Mouse (Mus musculus): ENCODE data around the gene Fndc3b. TPM values are rescaled to one million over a fixed set of nuclear protein-coding genes. Genes with fewer than 3 reads are reported as not detected.
A peak's percentile ranks its signal among the peaks of the same experiment; 100 is the strongest.

The Fndc3b gene
- polyA plus RNA-seq, 1 experiment from 2014 or later: 4.0 TPM

GRCm38 (mm10) chr3:27673660-27674059, 37.4 kb downstream of the Fndc3b start:
- DNase-seq (ENCODE audit: low spot score): no peak

- DNase-seq (ENCODE audit: low spot score): no peak
These were observed 40.7 kb downstream of the Fndc3b start for GRCm38 (mm10) chr3:27670416-27670815.

- no peak for DNase-seq (ENCODE audit: low spot score)
These were observed 43.8 kb downstream of the Fndc3b start for GRCm38 (mm10) chr3:27667280-27667679.

GRCm38 (mm10) chr3:27665338-27665737, 45.8 kb downstream of the Fndc3b start:
- DNase-seq (ENCODE audit: low spot score): no peak

- DNase-seq (ENCODE audit: low spot score): no peak
These were observed 47.9 kb downstream of the Fndc3b start for GRCm38 (mm10) chr3:27663221-27663620.

GRCm38 (mm10) chr3:27658198-27658763, 52.8 kb downstream of the Fndc3b start:
- no peak for DNase-seq (ENCODE audit: low spot score)

GRCm38 (mm10) chr3:27656764-27657390, 54.2 kb downstream of the Fndc3b start:
- DNase-seq (ENCODE audit: low spot score): no peak

GRCm38 (mm10) chr3:27655673-27656072, 55.4 kb downstream of the Fndc3b start:
- no peak for DNase-seq (ENCODE audit: low spot score)

- no peak for DNase-seq (ENCODE audit: low spot score)
These were observed 56.1 kb downstream of the Fndc3b start for GRCm38 (mm10) chr3:27655042-27655441.

GRCm38 (mm10) chr3:27652451-27653011, 58.6 kb downstream of the Fndc3b start:
- no peak for DNase-seq (ENCODE audit: low spot score)

GRCm38 (mm10) chr3:27651731-27652130, 59.4 kb downstream of the Fndc3b start:
- no peak for DNase-seq (ENCODE audit: low spot score)

- DNase-seq (ENCODE audit: low spot score): peak; percentile 18
These were observed 61.0 kb downstream of the Fndc3b start for GRCm38 (mm10) chr3:27650083-27650482.

GRCm38 (mm10) chr3:27649316-27649715, 61.8 kb downstream of the Fndc3b start:
- no peak for DNase-seq (ENCODE audit: low spot score)

- no peak for DNase-seq (ENCODE audit: low spot score)
These were observed 68.7 kb downstream of the Fndc3b start for GRCm38 (mm10) chr3:27642381-27642780.

- no peak for DNase-seq (ENCODE audit: low spot score)
These were observed 71.4 kb downstream of the Fndc3b start for GRCm38 (mm10) chr3:27639701-27640100.

- no peak for DNase-seq (ENCODE audit: low spot score)
These were observed 74.0 kb downstream of the Fndc3b start for GRCm38 (mm10) chr3:27637046-27637661.

- DNase-seq (ENCODE audit: low spot score): no peak
These were observed 75.3 kb downstream of the Fndc3b start for GRCm38 (mm10) chr3:27635776-27636175.

GRCm38 (mm10) chr3:27632880-27633279, 78.2 kb downstream of the Fndc3b start:
- DNase-seq (ENCODE audit: low spot score): no peak

GRCm38 (mm10) chr3:27631112-27631511, 80.0 kb downstream of the Fndc3b start:
- no peak for DNase-seq (ENCODE audit: low spot score)

GRCm38 (mm10) chr3:27629716-27630115, 81.4 kb downstream of the Fndc3b start:
- DNase-seq (ENCODE audit: low spot score): no peak

GRCm38 (mm10) chr3:27626301-27626700, 84.8 kb downstream of the Fndc3b start:
- DNase-seq (ENCODE audit: low spot score): no peak

- no peak for DNase-seq (ENCODE audit: low spot score)
These were observed 85.5 kb downstream of the Fndc3b start for GRCm38 (mm10) chr3:27625592-27625985.

Measured in thymus, postnatal 0 days (tissue).